ENCODE assay signal across 8 mouse cellular contexts in the genomic region with DNA sequence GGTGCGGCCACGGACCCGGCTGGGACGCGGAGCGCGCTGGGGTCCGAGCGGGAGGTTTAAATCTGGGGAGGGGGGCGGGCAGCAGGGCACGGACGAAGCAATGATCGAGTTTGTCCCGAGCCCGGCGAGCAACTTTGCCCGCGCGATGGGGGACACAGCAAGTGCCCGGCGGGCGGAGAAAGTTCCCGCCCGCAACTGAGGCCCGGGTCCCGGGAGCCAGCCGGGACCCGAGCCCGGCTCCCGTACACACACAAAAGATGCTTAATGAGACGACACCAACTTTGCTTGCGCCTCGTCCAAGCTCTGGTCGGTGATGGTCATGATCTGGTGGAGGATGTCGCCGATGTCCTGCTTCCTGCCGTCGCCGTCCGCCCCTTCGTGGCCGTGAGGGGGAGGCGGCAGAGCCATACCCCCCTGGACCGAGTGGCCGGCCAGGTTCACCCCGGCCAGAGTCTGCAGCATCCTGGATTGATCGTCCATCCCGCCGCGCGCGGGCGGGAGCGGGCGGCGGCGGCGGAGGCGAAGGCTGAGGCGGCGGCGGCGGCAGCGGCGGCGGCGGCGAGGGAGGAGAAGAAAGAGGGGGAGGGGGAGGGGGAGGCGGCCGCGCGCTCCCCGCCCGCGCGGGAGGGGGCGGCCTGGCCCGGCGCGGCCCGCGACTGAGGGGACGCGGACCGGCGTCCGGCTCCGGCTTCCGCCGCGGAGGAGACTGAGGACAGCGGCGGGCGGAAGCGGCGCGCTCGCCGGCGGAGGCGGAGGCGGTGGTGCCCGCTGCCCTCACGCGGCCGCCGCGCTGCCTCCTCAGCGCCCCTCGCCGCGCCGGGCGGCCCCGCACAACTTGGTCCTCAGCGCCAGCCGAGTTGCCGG. TPM values are rescaled to one million over a fixed set of nuclear protein-coding genes. Genes with fewer than 3 reads are reported as not detected.
DNase-seq lines count a peak whose midpoint lies in the region; ATAC-seq and TF ChIP-seq lines count a peak whose summit lies in the region.

No protein-coding gene starts in this region.

- peak; percentile 11 for DNase-seq in layer of hippocampus, adult 11-12 months (ENCODE audit: low spot score)
- no peak for DNase-seq in layer of hippocampus, adult 9-10 months (ENCODE audit: low spot score)
- DNase-seq in cerebellum, adult 11-12 months = peak; percentile 58
- peak; percentile 14 for DNase-seq in gastrocnemius, adult 18-20 months (ENCODE audit: low spot score)
- peak; percentile 66 for DNase-seq in induced T-regulatory cell, adult 2 months (ENCODE audit: low read depth)
- peak; percentile 78 for DNase-seq in liver
- peak; percentile 65 for DNase-seq in midbrain, postnatal 0 days (ENCODE audit: low spot score)
- DNase-seq in spleen, postnatal 36 days (ENCODE audit: low spot score in 2 of 2) = peak; percentile 33 to 54

- under 1% methylated on average over 49 of the region's 118 CpGs for WGBS in midbrain, postnatal 0 days

- TF ChIP-seq CTCF in midbrain, postnatal 0 days (IDR thresholded peaks at IDR 0.05) = peak; percentile 9; the same call in 1 of the 2 replicates

- H3K27me3 ChIP-seq in midbrain, postnatal 0 days (ENCODE audit: insufficient read depth, low read length) = no peaks in the 10 kb centered on the region; the same call in 1 of the 2 replicates

- H3K9ac ChIP-seq in midbrain, postnatal 0 days (replicated peaks; ENCODE audit: low read length, poor library complexity, severe bottlenecking) = peak overlapping the region; percentile 81

- H3K4me1 ChIP-seq in midbrain, postnatal 0 days (ENCODE audit: insufficient read depth, low read length) = no peaks in the 10 kb centered on the region

- peak overlapping the region; percentile 90 for H3K4me3 ChIP-seq in midbrain, postnatal 0 days (ENCODE audit: low read depth, low read length)

- H3K27ac ChIP-seq in midbrain, postnatal 0 days (ENCODE audit: low read depth, low read length) = peak overlapping the region; percentile 89

- peak; percentile 58; the same call in 1 of the 2 replicates for ATAC-seq in midbrain, postnatal 0 days (ENCODE audit: low FRiP score)

- no peaks in the 10 kb centered on the region for H3K9me3 ChIP-seq in midbrain, postnatal 0 days (ENCODE audit: low read length)

- peak overlapping the region; percentile 98 for H3K4me2 ChIP-seq in midbrain, postnatal 0 days (ENCODE audit: low read depth, low read length, poor library complexity, severe bottlenecking)

- no peaks in the 10 kb centered on the region for H3K36me3 ChIP-seq in midbrain, postnatal 0 days (ENCODE audit: insufficient read depth, low read length)

RNA-seq across cellular contexts. Expression of gene Pbx3, which starts 1.3 kb away (rescaled TPM):
- total RNA-seq in gastrocnemius, adult 18-20 months (2021) = 1 to 10 TPM; 1.7 to 1.9 TPM
- total RNA-seq in midbrain, postnatal 0 days (2014; rRNA removed) = 105 and 117 TPM in 2 replicates
- polyA plus RNA-seq in midbrain, postnatal 0 days (2015; fragmentation: Nextera tagmentation; extraction: Ambion mirVana) = 62.3 and 68.3 TPM in 2 replicates

RNA-seq across cellular contexts. Expression of gene Mapkap1, which starts 34.9 kb away (rescaled TPM):
- total RNA-seq in gastrocnemius, adult 18-20 months (2021) = 10 to 100 TPM; 65.8 to 74.4 TPM
- 101 and 121 TPM in 2 replicates for total RNA-seq in midbrain, postnatal 0 days (2014; rRNA removed)
- polyA plus RNA-seq in midbrain, postnatal 0 days (2015; fragmentation: Nextera tagmentation; extraction: Ambion mirVana) = 73.5 and 83.0 TPM in 2 replicates

Comparison
In these comparisons a context has a peak if more than half of its experiments do, and no peak if none do; other contexts are left out.
1. RNA of gene Pbx3, which starts 1.3 kb away (total RNA-seq): 105 to 117 TPM in midbrain, postnatal 0 days; 1.7 to 1.9 TPM in gastrocnemius, adult 18-20 months; every median in the first group is over 10 times any median in the second.